Mouse (Mus musculus) liver, embryonic 12.5 days (tissue): ENCODE results near the gene Ano8. TPM values are rescaled to one million over a fixed set of nuclear protein-coding genes. Genes with fewer than 3 reads are reported as not detected.

ENCODE experiments used
- ATAC-seq: fragments of 200-750 bp; cut with Nextera tagmentation; 2 replicates; pipeline ENCODE4 v1.8.0; 2017; ENCODE audit warnings: moderate number of reproducible peaks, mild to moderate bottlenecking, moderate library complexity
- H3K27ac ChIP-seq: fragments of 300-500 bp; sonication (generic); 2 replicates; pipeline ENCODE4 v1.5.1; 2016; ENCODE audit warnings: mild to moderate bottlenecking
- H3K27me3 ChIP-seq: fragments of 300-500 bp; sonication (generic); replicated peaks from 2 replicates; pipeline ENCODE4 v1.6.1; 2016; ENCODE audit warnings: mild to moderate bottlenecking, moderate library complexity
- H3K36me3 ChIP-seq: fragments of 300-500 bp; sonication (generic); 2 replicates; pipeline ENCODE4 v1.6.1; 2016; ENCODE audit warnings: mild to moderate bottlenecking, moderate library complexity
- H3K4me1 ChIP-seq: fragments of 300-500 bp; sonication (generic); 2 replicates; pipeline ENCODE4 v1.6.1; 2016
- H3K4me2 ChIP-seq: fragments of 300-500 bp; sonication (generic); 2 replicates; pipeline ENCODE4 v1.6.1; 2016; ENCODE audit warnings: mild to moderate bottlenecking, moderate library complexity
- H3K4me3 ChIP-seq: fragments of 300-500 bp; sonication (generic); 2 replicates; pipeline ENCODE4 v1.5.1; 2016; ENCODE audit warnings: mild to moderate bottlenecking, moderate library complexity
- H3K9ac ChIP-seq: fragments of 300-500 bp; sonication (generic); 2 replicates; pipeline ENCODE4 v1.6.1; 2016; ENCODE audit warnings: mild to moderate bottlenecking, moderate library complexity
- H3K9me3 ChIP-seq: fragments of 300-500 bp; sonication (generic); replicated peaks from 2 replicates; pipeline ENCODE4 v1.6.1; 2016; ENCODE audit warnings: mild to moderate bottlenecking, moderate library complexity
- WGBS: fragments of 180-500 bp; shearing (Covaris S2); methylation state at CpG from one replicate; pipeline ENCODE4 v1.1.7; 2016; ENCODE audit not compliant: insufficient replicate concordance; 5-methylcytosine and 5-hydroxymethylcytosine counted together
- polyA plus RNA-seq: library from polyadenylated mRNA; unstranded; fragments of >200 nt; fragmentation: Nextera tagmentation; extraction: Ambion mirVana; gene quantifications from 2 replicates; pipeline ENCODE4 v1.2.1, GENCODE M21; 2016

The Ano8 gene
- polyA plus RNA-seq, 1 experiment from 2014 or later, result 1.2 TPM

DNA sequence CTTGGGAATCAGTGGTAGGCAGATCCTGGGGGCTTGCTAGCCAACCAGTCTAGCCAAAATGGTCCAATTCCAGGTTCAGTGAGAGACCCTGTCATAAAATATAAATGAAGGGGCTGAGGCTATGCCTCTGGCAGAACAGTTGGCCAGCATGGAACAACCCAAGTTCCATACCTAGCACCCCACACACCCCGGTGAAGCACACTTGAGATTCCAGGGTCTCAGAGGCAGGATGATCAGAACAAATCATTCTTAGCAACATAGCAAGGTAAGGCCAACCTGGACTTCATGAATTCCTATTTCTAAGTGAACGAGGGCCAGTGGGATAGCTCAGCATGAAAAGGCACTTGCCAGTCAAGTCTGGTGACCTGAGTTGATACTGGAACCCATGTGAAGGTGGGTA, 18.6 kb downstream of the Ano8 start:
- Histone ChIP-seq H3K27me3 (no peaks in the 10 kb centered on the region), H3K9ac (no peak overlapping the region), H3K4me3 (no peak overlapping the region), H3K9me3 (no peaks in the 10 kb centered on the region), H3K27ac (0 out of 2 replicates have a peak overlapping the region, but pooled peaks have one; percentile 20), H3K4me1 (peaks cover 59% of the 10 kb centered on the region), H3K36me3 (peaks cover 37% of the 10 kb centered on the region), H3K4me2 (no peak overlapping the region)
- no peak for ATAC-seq
- WGBS, result 85% methylated on average over 2 of the region's 2 CpGs

- 0 out of 2 replicates have a peak overlapping the region, but pooled peaks have one; percentile 2 for H3K4me3 ChIP-seq
Observed at GRCm38 (mm10) chr8:71466198-71466597, 19.6 kb downstream of the Ano8 start.

GRCm38 (mm10) chr8:71465733-71466132, 20.0 kb downstream of the Ano8 start:
- Histone ChIP-seq H3K9ac (peak overlapping the region; percentile 84), H3K36me3 (peaks cover 33% of the 10 kb centered on the region), H3K4me1 (peaks cover 56% of the 10 kb centered on the region), H3K4me2 (peak overlapping the region; percentile 97), H3K27me3 (peaks cover 10% of the 10 kb centered on the region), H3K4me3 (peak overlapping the region; percentile 84), H3K27ac (no peak overlapping the region), H3K9me3 (no peaks in the 10 kb centered on the region)
- 72% methylated on average over 8 of the region's 8 CpGs for WGBS
- ATAC-seq, result no peak

More at GRCm38 (mm10) chr8:71466198-71466597, 19.6 kb downstream of the Ano8 start:
- no peak overlapping the region for H3K9ac ChIP-seq
- H3K4me2 ChIP-seq, result peak overlapping the region; percentile 97
- no peak overlapping the region for H3K27ac ChIP-seq
- H3K9me3 ChIP-seq, result no peaks in the 10 kb centered on the region
- no peak for ATAC-seq
- 90% methylated on average over 5 of the region's 5 CpGs for WGBS
- peaks cover 33% of the 10 kb centered on the region for H3K36me3 ChIP-seq
- peaks cover 8% of the 10 kb centered on the region for H3K27me3 ChIP-seq
- peaks cover 60% of the 10 kb centered on the region for H3K4me1 ChIP-seq

DNA sequence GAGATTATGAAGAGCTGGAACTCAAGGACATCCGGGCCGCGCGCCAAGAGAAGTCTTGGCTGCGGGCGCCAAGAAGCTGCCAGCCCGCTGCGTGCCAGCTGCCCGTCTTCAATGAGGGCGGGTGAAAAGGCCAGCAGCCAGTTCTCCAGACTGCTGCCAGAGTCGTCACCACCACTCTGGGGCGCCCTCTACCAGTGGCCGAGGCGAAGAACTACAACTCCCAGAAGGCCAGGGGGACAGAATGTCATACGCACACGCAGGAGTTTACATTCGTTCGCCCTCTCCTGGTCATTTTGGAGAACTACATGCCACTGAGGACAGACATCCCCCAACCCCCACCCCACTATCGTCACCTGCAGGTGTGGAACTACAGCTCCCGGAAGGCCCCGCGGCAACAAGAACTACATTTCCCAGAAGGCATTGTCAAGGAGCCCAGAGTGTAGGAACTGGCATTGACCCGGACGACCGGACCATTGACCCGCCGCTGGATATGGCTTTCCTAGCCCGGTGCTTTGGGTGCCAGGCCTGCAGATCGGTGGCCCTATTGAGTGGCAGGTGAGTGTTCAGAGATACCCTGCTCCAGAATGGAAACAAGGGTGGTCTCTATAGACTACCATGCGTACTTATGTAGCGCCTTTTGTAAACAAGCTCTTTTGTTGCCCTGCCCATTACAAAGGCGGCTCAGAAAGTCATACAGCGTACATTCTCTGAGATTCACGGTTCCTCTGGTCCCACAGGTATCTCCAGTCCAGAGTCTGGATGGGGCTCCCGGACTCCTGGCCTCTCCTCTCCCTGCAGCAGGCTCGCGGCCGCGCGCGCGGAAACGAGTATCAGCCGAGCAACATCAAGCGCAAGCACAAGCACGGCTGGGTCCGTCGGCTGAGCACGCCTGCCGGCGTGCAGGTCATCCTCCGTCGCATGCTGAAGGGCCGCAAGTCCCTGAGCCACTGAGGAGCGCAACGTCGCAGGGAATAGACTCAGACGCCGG, 21.0 kb downstream of the Ano8 start, which contains the start of gene Mrpl34:
Gene Mrpl34, plus strand, starts transcription at position 447 of the 988 bp plus-strand sequence.
- peak within 1 kb of the TSS; percentile 97 for H3K4me2 ChIP-seq
- H3K9me3 ChIP-seq, result no peaks in the 10 kb centered on the region
- H3K4me1 ChIP-seq, result peaks cover 47% of the 10 kb centered on the region
- H3K36me3 ChIP-seq, result peaks cover 33% of the 10 kb centered on the region
- peak within 1 kb of the TSS; percentile 84 for H3K27ac ChIP-seq
- H3K9ac ChIP-seq, result peak within 1 kb of the TSS; percentile 84
- peak; percentile 82 for ATAC-seq
- WGBS, result under 1% methylated on average over 59 of the region's 59 CpGs
- peak within 1 kb of the TSS; percentile 84 for H3K4me3 ChIP-seq
- peaks cover 10% of the 10 kb centered on the region for H3K27me3 ChIP-seq

- Histone ChIP-seq H3K36me3 (peaks cover 38% of the 10 kb centered on the region), H3K27me3 (peaks cover 10% of the 10 kb centered on the region), H3K4me3 (peak within 1 kb of the TSS; percentile 84), H3K4me1 (peaks cover 39% of the 10 kb centered on the region), H3K27ac (peak within 1 kb of the TSS; percentile 84), H3K9ac (peak within 1 kb of the TSS; percentile 86), H3K9me3 (no peaks in the 10 kb centered on the region), H3K4me2 (peak within 1 kb of the TSS; percentile 97)
- ATAC-seq, result peak; percentile 79
- 3% methylated on average over 55 of the region's 55 CpGs for WGBS
Observed at GRCm38 (mm10) chr8:71463188-71464033, 22.4 kb downstream of the Ano8 start, which contains the start of gene Abhd8. Gene Abhd8 (minus strand): TSS chr8:71463655.

- Histone ChIP-seq H3K4me3 (peak overlapping the region; percentile 84), H3K9me3 (no peaks in the 10 kb centered on the region), H3K4me1 (peaks cover 36% of the 10 kb centered on the region), H3K27me3 (peaks cover 10% of the 10 kb centered on the region), H3K9ac (peak overlapping the region; percentile 86), H3K4me2 (peak overlapping the region; percentile 97), H3K27ac (no peak overlapping the region), H3K36me3 (peaks cover 44% of the 10 kb centered on the region)
- no peak for ATAC-seq
- WGBS, result 10% methylated on average over 16 of the region's 16 CpGs
Observed at GRCm38 (mm10) chr8:71462786-71463185, 23.0 kb downstream of the Ano8 start.

DNA sequence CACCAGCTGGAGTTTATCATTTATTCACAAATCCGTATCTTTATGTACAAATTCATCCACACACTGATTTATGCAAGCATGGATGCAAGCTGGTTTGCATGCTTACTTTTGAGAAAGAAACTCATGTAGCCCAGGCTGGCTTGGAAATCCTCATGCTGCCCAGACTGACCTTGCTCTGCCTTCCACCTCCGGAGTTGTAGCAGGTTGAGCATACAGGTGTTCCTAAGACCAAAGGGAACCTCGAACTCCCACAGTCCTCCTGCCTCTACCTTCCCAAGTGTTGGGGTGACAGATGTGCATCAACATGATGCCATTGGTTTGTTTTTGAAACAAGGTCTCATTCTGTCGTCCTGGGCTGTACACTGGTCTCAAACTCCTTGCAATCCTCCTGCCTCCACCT, 23.6 kb downstream of the Ano8 start:
- ATAC-seq, result no peak
- Histone ChIP-seq H3K9me3 (no peaks in the 10 kb centered on the region), H3K27me3 (peaks cover 10% of the 10 kb centered on the region), H3K4me1 (peaks cover 42% of the 10 kb centered on the region), H3K4me2 (peak overlapping the region; percentile 97), H3K9ac (peak overlapping the region; percentile 86), H3K4me3 (peak overlapping the region; percentile 84; the same call in 1 of the 2 replicates), H3K27ac (no peak overlapping the region), H3K36me3 (peaks cover 43% of the 10 kb centered on the region)
- WGBS, result 69% methylated on average over 4 of the region's 4 CpGs

DNA sequence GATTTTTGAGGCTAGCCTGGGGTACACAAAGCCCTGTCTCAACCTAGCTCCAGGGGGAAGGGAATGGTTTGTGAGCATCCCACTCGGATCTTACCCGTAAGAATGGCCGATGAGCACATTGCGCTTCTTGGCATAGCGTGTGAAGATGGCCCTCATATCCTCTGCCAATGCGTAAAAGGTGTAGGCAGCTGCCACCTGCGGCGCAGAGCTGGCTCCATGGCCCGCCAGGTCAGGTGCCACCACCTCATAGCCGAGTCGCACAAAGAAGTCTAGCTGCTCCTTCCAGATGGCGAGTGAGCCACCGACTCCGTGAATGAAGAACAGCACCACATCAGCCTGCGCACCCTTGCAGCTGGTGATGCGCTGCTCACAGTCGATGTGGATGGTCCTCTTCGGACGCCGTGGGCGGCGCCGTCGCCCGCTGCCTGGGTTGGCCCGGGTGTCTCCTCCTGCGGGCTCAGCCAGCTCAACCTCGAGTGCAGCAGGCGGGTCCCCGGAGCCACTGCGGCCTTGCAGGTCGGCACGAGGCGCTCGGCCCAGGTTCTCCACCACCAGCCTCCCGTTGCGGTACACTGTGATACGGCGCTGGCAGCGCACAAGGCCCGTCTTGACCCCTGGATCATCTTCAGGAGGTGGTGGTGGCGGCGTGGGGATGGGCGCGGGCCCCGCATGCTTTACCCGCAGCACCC, 24.5 kb downstream of the Ano8 start:
- Histone ChIP-seq H3K36me3 (peaks cover 38% of the 10 kb centered on the region), H3K4me2 (no peak overlapping the region), H3K4me3 (no peak overlapping the region), H3K27me3 (peaks cover 16% of the 10 kb centered on the region), H3K9ac (no peak overlapping the region), H3K27ac (no peak overlapping the region), H3K4me1 (peaks cover 48% of the 10 kb centered on the region), H3K9me3 (no peaks in the 10 kb centered on the region)
- no peak for ATAC-seq
- 76% methylated on average over 47 of the region's 47 CpGs for WGBS

- 80% methylated on average over 6 of the region's 6 CpGs for WGBS
- Histone ChIP-seq H3K9ac (no peak overlapping the region), H3K9me3 (no peaks in the 10 kb centered on the region), H3K4me2 (no peak overlapping the region), H3K27me3 (peaks cover 22% of the 10 kb centered on the region), H3K4me3 (no peak overlapping the region), H3K36me3 (peaks cover 33% of the 10 kb centered on the region), H3K27ac (no peak overlapping the region), H3K4me1 (peaks cover 42% of the 10 kb centered on the region)
- no peak for ATAC-seq
Observed at GRCm38 (mm10) chr8:71460716-71461115, 25.0 kb downstream of the Ano8 start.

DNA sequence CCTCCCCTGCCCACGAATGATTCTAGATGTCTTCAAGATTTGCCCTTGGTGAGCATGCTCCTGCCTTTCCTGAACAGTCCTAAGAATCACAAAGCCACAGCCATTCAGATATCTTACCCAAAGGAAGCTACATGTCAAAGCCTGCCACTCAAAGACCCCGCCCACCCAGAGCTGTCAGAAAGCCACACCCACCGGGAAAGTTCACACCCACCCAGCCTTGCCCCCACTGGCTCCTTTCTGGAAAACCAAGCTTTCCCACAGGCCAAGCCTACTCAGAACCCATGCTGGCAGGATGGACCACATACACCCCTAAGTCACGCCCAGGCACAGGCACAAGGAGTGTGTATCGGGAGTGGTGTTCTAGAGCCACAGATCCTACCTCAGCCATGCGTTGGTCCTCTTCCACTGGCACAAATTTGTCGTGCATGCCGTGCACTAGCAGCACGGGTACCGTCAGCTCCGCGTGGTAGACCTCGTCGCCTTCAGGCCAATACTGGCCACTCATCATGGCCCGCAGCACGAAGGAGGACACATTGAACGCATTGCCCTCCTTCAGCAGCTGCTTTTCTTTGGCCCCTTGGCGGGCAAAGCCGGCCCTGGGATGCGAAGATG, 28.0 kb downstream of the Ano8 start:
- ATAC-seq, result no peak
- peaks cover 44% of the 10 kb centered on the region for H3K27me3 ChIP-seq
- no peak overlapping the region for H3K4me2 ChIP-seq
- no peak overlapping the region for H3K9ac ChIP-seq
- 71% methylated on average over 20 of the region's 20 CpGs for WGBS
- H3K4me1 ChIP-seq, result peaks cover 23% of the 10 kb centered on the region
- H3K4me3 ChIP-seq, result no peak overlapping the region
- H3K9me3 ChIP-seq, result no peaks in the 10 kb centered on the region
- H3K36me3 ChIP-seq, result peaks cover 33% of the 10 kb centered on the region
- no peak overlapping the region for H3K27ac ChIP-seq

DNA sequence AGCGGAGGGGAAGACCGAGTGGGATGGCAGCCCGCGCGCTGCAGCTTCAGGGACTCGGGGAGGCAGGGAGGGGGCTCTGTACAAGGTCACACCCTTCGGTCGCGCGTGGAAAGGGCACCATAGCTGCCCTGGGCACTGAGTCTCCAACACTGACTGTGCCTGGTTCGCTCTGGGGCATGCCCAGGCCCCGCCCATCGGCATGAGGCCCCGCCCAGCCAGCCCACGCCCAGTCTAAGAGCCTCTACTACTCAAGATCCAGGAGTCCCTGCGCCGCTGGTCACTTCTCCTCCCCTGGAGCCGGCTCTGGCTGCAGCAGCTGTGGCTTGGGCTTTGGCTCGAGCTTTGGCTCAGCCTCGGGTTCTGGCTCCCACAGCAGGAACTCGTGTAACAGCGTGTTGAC, 28.9 kb downstream of the Ano8 start:
- Histone ChIP-seq H3K4me3 (no peak overlapping the region), H3K4me1 (peaks cover 16% of the 10 kb centered on the region), H3K9ac (no peak overlapping the region), H3K4me2 (peak overlapping the region; percentile 6; the same call in 1 of the 2 replicates), H3K9me3 (no peaks in the 10 kb centered on the region), H3K27me3 (peaks cover 48% of the 10 kb centered on the region), H3K27ac (no peak overlapping the region), H3K36me3 (peaks cover 33% of the 10 kb centered on the region)
- WGBS, result 30% methylated on average over 22 of the region's 22 CpGs
- ATAC-seq, result peak; percentile 61; the same call in 1 of the 2 replicates
